Mouse (Mus musculus) cerebellum, postnatal 14 days (tissue): ENCODE data around the gene Ubxn6.

ENCODE experiments used
- DNase-seq, 2 experiments: peaks; one replicate each; pipeline ENCODE4 v3.0.0; 2021; ENCODE audit warnings: mixed read lengths in 2 of 2

The Ubxn6 gene

DNA sequence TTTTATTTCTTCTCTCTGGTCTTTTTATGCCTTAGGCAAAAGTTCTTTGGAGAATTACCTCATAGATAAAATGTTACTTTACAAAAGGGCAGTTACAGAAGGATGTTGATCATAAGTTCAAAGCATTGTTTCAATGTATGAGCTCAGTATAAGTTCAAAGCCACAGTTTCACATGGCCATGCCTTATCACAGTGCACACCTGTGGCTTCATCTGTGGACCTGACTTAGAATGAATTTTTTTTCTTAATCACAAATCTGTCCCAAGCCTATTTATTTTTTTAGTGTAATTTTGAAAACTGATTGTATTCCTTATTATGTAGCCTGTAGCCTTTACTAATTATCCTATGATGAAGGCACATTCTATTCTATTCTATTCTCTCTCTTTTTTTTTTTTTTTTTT lies 19.9 kb downstream of the Ubxn6 start:
- no peak for DNase-seq

- no peak for DNase-seq
Measured at GRCm38 (mm10) chr17:56051369-56051768, 23.5 kb downstream of the Ubxn6 start.

GRCm38 (mm10) chr17:56040857-56041163 lies 34.0 kb downstream of the Ubxn6 start:
- no peak for DNase-seq

DNA sequence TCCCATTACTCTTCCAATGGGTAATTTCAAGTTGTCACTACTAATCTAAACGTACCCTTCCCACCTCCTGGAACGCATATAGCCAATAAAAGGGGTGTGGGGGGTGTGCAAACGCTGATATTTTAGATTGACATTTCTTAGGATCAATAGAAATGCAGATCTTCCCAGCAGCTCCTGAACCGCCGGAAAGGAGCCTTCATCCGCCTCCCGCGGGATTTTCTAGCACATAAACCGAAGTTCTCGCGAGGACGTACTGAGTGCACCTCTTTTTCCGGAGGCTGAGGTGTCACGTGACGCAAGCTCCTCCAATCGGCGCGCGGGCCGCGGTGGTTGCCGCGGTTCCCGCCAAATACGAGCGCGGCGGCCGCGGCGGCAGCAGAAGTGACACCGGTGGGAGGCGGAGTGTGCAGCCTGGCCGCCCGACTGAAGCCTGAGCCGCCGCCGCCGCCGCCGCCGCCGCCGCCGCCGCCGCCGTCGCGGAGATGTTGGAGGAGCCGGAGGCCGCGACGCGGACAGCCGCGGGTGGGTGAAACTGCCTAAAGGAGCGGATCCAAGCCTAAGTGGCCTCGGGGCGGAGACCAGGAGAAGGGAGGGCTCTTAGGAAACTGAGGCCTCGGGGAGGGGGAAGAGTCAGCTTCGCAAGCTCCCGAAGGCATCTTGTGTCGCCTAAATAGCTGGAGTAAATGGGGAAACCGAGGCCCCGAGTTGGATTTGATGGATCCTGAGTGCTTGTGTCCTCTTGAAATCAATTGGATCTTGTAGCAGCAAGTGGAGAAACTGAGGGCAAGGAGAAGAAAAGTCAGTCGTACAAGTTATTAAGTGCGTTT lies 34.6 kb downstream of the Ubxn6 start, which contains the start of gene Chaf1a:
TSS of gene Chaf1a (plus strand) at position 410 of the 827 bp plus-strand sequence.
- DNase-seq, result peak; percentile 98 to 99

- no peak for DNase-seq
Measured at GRCm38 (mm10) chr17:56039345-56039744, 35.5 kb downstream of the Ubxn6 start.

- DNase-seq, result peak in 1 of 2 experiments; percentile 60
Measured at GRCm38 (mm10) chr17:56038583-56039261, 36.1 kb downstream of the Ubxn6 start.

DNA sequence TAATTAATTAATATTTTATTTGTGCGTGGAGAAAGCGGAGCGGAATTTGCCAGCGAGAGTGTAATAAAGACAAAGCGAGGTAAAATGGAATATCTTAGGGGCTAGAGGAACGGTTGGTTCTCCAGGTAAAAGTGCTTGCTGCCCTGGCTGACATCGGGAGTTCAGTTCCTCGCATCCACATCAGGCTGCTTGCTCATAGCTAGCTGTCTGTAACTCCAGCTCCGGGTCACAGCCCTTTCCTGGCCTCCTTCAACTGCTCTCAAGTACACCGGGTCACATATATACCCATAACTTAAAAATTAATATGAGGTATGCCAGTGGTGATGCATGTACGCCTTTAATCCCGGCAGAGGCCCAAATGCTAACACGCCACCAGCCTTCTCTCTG lies 37.9 kb downstream of the Ubxn6 start:
- peak in 1 of 2 experiments; percentile 25 for DNase-seq

DNA sequence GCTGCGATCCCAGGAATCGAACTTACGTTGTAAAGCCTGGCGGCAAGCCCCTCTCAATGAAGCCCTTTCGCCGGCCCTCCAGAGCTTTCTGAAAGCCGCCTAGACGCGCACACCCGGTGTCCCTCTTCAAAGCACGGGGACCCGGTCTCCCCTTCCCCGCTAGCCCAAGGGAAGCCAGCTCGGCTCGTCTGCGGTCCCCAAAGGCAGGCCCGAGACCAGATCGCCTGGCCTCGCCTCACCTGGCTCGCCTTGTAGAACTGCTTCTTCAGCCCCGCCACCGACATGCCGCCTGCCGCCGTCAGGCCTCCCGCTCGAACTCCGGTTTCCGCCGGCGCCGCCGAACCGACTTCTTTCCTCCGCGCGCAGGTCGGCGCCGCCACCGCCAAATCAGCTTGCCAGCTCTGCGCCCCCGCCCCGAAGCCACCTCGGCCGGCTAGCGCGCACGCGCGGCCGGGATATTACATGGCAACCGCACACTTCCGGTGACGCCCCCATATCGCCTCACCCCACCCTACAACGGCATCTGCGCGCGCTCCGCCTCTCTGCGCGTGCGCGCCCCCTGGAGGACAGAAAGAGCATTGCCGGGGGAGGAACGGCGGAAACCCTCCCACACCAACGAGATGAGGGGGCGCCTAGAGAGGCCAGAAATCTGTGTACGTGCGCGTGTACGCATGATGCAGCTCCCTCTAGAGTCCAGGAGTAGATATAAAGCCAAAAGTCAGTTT lies 38.5 kb downstream of the Ubxn6 start, which contains the start of gene Sh3gl1:
TSS of gene Sh3gl1 (minus strand) at position 460 of the 725 bp plus-strand sequence.
- peak; percentile 99 to 100 for DNase-seq

DNA sequence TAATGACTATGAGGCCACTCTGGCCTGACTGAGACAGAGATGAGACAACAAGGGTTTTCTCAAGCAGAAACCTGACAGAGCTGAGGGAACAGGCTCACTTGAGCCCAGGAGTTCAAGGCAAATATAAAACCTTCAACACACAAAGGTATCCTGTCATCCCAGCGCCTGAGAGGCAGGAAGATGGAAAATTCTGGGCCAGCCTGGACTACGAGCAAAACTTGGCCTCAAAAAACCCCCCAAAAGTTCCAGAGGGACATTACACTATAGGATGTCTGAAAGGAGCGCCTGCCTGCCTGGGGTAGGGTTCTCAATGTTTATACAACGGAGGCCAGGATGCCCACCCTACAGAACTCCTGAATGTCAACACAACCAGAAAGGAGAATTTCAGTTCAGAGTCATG lies 39.6 kb downstream of the Ubxn6 start:
- DNase-seq, result peak in 1 of 2 experiments; percentile 5

DNA sequence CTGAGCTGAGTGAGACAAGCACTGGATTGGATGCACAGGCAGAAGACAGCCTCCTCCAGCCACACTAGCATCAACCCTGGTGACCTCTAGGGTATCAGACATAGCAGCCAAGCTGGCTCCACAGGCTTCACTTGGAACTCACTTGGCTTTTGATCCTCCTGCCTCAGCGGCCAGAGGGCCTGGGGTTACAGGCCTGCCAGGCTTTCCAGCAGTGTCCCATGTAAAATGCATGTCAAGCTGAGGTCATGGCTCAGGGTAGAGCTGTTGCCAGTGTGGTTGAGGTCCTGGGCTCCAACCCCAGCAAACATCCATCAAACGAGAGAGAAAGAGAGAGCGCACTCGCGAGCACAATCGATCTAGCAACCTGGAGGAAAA lies 40.1 kb downstream of the Ubxn6 start:
- DNase-seq, result peak in 1 of 2 experiments; percentile 7

DNA sequence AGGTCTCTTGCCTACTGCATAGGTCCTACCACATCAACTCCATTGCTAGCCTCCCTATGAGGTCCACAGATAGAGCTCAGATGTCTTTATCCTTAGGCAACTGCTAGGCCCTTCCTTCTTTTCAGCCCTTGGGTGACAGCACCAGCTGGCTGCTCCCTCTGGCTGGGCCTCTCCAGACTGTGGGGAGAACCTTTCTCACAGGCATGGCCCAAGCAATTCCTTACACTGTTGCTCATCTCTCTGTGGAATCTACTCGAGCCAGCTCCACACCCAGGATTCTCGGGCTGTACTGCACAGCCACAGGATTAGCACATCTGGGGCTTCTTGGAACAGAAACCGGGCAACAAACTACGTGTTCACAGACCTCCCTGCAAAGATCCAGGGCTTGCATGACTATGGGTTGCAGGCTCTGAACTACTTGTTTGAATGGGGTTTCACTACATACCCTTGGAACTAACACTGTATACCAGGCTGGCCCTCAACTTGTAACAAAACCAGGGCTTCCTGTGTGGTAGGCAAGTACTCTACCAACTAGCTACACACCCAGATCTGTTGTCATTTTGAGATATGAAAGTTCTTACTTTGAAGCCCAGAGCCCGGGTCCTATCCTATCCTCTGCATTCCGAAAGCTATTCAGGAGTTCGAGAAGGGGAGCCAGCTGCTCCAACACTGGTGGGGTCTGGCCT lies 40.6 kb downstream of the Ubxn6 start:
- peak in 1 of 2 experiments; percentile 4 for DNase-seq

- no peak for DNase-seq
Measured at GRCm38 (mm10) chr17:56032831-56033230, 42.0 kb downstream of the Ubxn6 start.

DNA sequence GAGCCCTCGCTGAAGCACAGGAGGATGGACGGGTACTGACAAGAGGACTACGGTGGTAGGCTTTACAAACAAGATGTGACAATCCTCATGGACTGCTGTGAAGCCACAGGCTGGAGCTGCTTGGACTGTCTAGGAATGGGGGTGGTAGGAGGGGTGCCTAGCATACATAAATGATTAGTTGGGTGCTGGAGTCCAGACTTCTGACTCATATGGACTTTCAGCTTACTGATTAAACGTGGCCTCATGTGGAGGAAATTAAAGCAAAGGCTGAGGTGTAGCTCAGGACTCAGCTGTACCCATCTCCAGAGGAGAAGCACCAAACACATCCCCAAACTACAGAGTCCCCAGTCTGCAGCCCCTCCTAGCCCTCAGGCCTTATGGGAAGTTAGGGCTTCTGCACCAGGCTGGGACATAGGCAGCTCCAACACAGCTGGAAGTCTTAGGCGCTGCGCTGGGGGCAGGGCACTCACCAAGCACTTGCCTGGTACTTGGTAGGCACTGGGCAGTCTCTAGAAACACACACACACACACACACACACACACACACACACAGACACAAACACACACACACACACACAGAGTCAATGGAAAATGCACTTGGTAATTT lies 42.6 kb downstream of the Ubxn6 start:
- DNase-seq, result peak in 1 of 2 experiments; percentile 8

GRCm38 (mm10) chr17:56031431-56031830 lies 43.4 kb downstream of the Ubxn6 start:
- DNase-seq, result peak in 1 of 2 experiments; percentile 4

DNA sequence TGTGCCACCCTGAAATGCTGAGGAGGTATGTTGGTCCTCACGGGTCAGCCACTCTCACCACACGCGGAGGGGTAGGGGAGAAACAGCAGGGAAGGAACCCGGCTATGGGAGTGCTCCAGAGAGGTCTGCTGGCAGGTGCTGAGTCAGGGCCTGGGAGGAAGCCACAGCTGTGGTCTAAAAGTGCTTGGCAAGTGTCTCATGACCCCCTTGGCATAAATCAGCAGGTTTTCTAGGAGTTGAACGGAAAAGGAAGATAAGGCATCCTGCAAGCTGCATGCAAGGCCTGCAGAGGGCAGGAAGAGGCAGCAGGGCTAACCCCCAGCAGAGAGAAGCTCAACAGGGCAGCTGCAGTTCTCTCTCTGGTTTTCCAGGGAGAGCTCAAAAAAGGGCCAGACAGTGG lies 43.9 kb downstream of the Ubxn6 start:
- peak in 1 of 2 experiments; percentile 23 for DNase-seq

DNA sequence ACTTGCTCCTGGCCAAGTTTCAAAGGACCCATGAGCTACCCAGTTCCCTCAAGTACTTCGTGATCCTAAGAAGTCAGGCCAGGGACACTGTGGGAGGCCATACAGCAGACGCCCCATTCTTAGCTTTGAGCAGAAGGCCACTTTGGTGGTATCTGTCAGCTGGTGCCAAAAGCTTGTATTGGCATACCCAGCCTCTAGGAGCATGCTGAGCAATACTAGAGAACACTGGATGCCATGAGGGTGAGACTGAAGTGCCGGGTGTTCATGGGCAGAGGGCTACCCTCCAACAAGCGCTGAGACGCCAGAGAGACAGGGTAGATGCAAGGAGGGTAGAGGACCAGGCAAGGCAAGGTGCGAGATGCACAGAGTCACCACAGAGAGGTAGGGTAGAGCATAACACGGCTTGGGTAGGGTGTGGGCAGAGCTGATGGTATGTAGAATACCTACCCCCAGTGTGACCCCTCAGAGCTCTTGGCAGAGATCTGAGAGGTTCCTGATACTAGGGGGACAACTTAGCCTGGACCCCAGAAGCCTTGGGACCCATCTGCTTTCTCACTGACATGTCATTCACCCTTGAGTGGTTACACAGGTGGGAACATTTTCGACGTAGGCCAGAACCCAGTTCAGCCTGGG lies 44.5 kb downstream of the Ubxn6 start:
- peak; percentile 52 to 58 for DNase-seq

DNA sequence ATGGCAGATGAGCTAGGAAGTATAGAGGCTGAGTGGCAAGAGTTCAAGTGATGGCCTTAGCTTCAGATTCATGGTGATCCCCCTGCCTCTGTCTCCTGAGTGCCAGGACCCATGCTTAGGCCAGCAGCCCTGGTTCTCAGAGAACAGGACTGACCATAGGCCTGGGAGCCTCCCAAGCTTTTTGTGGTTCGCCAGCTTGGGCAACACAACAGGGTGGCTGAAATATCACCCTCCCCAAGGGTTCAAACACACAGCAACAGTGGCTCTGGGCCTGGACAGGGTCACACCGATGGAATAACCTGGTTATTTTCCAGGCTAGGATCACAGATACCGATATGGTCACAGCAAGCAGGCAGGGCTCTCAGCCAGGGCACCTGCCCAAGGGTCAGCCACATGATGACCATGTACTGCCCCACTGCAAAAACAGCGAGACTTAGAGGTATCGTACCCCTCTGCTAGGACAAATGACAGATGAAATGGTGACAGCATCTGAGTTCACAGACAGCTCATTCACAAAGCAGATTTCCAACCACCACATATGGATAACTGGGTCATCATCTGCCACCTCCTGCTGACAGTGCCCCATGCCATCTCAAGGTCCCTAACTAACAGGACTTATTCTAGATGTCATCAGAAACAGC lies 46.9 kb downstream of the Ubxn6 start:
- DNase-seq, result peak; percentile 57 to 61

- no peak for DNase-seq
Measured at GRCm38 (mm10) chr17:56026881-56027280, 47.9 kb downstream of the Ubxn6 start.

- DNase-seq, result no peak
Measured at GRCm38 (mm10) chr17:56026303-56026702, 48.5 kb downstream of the Ubxn6 start.

DNA sequence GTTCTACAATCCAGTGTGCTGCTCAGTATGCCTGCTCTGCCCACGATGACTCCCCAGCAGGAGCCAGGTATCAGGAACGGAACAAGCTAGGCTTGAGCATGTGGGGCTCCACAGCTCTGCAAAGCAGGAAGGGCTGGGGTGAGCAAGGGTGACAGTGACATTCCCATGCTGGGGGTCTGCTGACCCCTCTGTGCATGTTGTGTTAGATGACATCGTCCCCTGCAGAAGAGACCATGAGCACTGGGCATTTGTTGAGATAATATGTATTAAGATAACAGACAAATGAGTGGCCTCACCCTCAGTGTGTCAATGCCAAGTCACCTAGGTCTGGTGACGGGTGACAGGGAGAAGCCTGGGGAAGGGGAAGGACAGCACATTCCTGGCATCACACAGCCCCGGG lies 49.9 kb downstream of the Ubxn6 start:
- DNase-seq, result no peak

DNA sequence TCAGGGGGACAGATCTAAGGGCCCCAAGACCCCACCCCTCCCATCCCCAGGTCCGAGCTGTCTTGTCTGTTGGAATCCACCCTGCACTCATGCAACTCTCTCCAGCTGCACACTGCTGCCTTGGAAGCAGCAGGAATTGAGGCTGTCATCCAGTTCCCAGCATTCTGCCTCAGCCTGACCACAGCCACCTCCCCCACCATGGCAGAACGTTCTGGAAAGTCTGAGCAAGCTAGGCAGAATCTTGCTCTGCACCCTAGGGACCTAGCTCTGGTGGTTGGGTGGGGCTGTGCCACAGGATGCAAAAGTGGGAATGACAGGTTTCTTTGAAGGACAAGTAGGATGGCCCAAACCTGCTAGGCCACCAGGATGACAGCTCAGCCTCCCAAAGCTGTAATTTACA lies 50.4 kb downstream of the Ubxn6 start:
- DNase-seq, result no peak
